Comparison of ENCODE assay signal across 13 mouse cellular contexts in the genomic region with DNA sequence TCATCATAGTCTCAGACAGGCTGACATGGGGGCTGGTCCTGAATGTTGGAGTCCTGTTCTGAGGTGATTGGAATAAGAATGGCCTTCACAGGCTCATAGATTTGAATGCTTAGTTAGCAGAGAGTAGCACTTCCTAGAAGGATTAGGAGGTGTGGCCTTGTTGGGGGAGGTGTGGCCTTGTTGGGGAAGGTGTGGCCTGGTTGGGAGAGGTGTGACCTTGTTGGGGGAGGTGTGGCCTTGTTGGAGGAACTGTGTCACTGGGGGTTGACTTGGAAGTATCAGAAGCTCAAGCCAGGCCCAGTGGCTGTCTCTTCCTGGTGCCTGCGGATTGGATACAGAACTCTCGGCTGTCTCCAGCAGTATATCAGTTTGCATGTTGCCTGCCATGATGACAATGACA.
"Had no signal": no experiment of that assay in that cellular context is flagged by ENCODE, and none has a peak within 500 bp of the region (broad histone marks: within the 10 kb centered on the region; RNA-seq: fewer than 3 reads in every experiment).

No protein-coding gene starts in this region.

- H3K27ac ChIP-seq: left cerebral cortex, adult 2 months; limb, embryonic 10.5 days; liver, embryonic 14.5 days; midbrain, embryonic 15.5 days; neural tube, embryonic 12.5 days had no signal

- DNase-seq: kidney, adult 8-10 months; kidney, postnatal 25 days; lung, adult 2 months; lung, postnatal 4 days; thymus, adult 2 months; thymus, postnatal 4 days had no signal

- H3K4me3 ChIP-seq: left cerebral cortex, adult 2 months; limb, embryonic 10.5 days; megakaryocyte, embryonic 14.5 days; midbrain, embryonic 15.5 days; neural tube, embryonic 12.5 days; stomach, embryonic 15.5 days had no signal
